Mouse (Mus musculus): ENCODE data around the gene Bicd2.

DNA sequence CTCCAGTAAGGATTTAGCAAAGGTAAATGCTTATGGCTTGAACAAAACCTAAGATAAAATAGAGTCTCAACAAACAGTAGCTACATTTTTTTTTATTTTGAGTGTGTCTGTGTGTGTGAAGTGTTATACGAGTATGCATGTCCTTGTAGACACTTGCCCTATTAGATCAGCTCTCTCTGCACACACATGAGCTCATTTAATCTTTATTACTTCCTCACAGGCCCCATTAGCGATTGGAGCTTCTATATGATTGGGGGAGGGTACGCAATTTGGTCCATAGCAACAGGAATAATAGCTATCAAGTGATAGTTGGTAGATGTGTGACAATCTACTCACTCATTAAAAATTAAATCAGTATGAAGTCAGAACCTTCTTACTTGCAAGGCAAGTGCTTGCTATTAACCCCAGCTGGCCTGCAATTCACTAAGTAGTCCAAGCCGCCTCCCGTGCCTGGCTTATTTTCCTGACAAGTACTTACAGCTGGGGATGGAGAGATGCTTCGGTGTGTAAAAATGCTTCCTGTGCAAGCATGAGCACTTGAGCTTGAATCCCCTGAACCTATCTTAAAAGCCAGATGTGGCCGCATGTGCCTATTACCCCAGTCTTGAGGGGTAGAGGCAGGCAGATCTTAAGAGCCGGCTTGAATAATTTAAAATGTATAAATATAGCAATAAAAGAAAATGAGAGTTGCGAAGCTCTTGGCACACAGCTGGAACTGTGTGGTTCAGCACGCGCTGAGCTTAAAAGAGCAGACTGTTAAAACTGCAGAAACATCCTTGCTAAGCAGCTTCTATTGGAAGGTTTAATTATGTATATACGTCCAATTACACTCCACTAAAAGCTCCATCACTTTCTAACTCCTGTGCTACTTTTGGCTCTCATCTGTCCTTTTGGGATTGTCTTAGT is 6.1 kb upstream of the Bicd2 start:
- TF ChIP-seq POLR2A (IDR thresholded peaks at IDR 0.05; ENCODE audit: borderline replicate concordance, low read depth, low read length) (no peak), CTCF (IDR thresholded peaks at IDR 0.05; ENCODE audit: low read depth, low read length) (no peak)

Data from bone marrow macrophage, adult 2 months (primary cell).